Mouse (Mus musculus) layer of hippocampus, adult 9-11 months (tissue): ENCODE results near the gene Styk1.
"Not testable (repeated sequence)": the region's sequence is repeated elsewhere in the genome, so short reads cannot be mapped to it uniquely, and the experiment has no call there.

ENCODE experiments used
- DNase-seq: peaks from one replicate; pipeline ENCODE4 v3.0.0; 2022

The Styk1 gene

DNA sequence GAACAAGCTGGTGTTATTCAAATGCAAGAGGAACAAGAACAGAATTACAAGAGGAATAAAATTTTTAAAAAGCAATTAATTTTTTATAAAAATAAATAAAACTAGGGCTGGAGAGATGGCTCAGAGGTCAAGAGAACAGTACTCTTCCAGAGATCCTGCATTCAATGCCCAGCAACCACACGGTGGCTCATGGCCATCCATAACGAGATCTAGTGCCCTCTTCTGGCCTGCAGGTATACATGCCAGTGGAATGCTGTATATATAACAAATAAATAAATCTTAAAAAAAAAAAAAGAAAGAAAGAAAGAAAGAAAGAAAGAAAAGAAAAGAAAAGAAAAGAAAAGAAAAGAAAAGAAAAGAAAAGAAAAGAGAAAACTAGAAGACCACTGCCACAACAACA lies 63.0 kb downstream of the Styk1 start:
- DNase-seq, result peak; percentile 20

DNA sequence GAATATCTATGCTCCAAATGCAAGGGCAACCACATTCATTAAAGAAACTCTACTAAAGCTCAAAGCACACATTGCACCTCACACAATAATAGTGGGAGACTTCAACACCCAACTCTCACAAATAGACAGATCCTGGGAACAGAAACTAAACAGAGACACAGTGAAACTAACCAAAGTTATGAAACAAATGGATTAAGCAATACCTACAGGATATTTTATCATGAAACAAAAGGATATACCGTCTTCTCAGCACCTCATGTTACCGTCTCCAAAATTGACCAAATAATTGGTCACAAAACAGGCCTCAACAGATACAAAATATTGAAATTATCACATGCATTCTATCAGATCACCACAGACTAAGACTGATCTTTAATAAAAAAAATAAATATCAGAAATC lies 75.2 kb downstream of the Styk1 start:
- DNase-seq, result not testable (repeated sequence)

DNA sequence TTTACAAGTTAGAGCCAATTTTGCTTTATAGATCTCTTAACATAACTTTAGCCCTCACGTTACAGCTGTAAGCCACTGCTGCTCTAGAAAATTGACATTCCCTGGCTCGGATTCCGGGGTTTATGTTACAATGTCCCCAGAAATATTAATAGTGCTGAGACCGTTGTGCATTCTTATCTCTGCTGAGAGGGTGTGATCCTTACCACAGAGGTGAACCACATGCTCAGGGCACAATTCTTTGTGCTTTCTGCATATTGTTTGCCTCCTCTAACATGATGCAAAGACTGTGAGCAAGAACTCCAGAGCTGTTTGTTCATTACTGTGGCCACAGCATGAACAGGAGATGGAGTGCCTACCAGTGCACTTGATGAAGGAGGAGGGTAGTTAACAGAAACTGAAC lies 76.7 kb downstream of the Styk1 start:
- DNase-seq, result no peak

DNA sequence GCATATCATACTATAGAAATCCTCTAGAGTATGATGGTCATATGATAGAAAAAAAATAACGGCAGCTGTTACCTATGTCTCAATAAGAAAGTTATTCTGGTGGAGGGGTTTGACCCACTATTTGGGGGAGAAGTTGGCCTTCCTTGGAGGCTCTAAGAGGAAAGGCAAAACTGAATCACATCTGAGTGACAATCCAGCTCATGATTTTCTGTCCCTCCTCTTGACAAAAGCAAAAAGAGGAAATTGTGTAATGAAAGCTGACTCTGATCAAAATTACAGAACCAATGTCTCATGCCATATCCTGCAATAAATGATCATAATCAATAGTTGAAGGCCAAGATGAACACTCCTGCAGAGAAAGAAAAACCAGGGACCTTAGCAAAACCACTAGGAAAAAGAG lies 81.1 kb downstream of the Styk1 start:
- DNase-seq, result no peak

- no peak for DNase-seq
These were observed 83.1 kb downstream of the Styk1 start for GRCm38 (mm10) chr6:131270312-131270711.

GRCm38 (mm10) chr6:131269599-131269998 lies 83.8 kb downstream of the Styk1 start:
- no peak for DNase-seq

DNA sequence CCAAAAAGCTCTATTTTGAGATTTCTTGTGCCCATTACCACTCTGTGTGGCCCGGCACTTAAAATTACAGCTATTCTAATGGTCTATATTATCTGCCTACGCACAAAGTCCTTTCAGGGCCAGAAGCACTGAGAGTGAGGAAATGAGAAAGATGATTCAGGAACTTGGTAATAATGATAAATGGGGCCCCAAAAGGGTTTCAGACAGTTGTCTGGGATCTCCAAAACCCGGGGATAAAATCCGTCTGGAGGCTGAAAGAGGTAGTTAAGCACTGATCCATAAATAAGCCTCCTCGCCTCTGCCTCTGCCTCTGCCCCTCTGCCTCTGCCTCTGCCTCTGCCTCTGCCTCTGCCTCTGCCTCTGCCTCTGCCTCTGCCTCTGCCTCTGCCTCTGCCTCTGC lies 89.2 kb downstream of the Styk1 start:
- DNase-seq, result no peak

- DNase-seq, result no peak
These were observed 90.6 kb downstream of the Styk1 start for GRCm38 (mm10) chr6:131262778-131263177.

GRCm38 (mm10) chr6:131262009-131262408 lies 91.4 kb downstream of the Styk1 start:
- no peak for DNase-seq
